Mouse (Mus musculus): ENCODE data around the gene Olfr1279. TPM values are rescaled to one million over a fixed set of nuclear protein-coding genes. Genes with fewer than 3 reads are reported as not detected.
"Not testable (repeated sequence)": the region's sequence is repeated elsewhere in the genome, so short reads cannot be mapped to it uniquely, and the experiment has no call there.

The Olfr1279 gene
- not detected in 2 replicates for polyA plus RNA-seq (2016; fragmentation: Nextera tagmentation; extraction: Ambion mirVana)

GRCm38 (mm10) chr2:111300374-111300773 is at the start of gene Olfr1279:
Gene Olfr1279 (plus strand): TSS chr2:111300635.
- Histone ChIP-seq H3K9me3 (no peaks in the 10 kb centered on the region), H3K9ac (replicated peaks) (no peak within 1 kb of the TSS), H3K27ac (no peak within 1 kb of the TSS), H3K36me3 (no peaks in the 10 kb centered on the region), H3K4me3 (replicated peaks) (no peak within 1 kb of the TSS), H3K4me1 (replicated peaks) (no peaks in the 10 kb centered on the region), H3K27me3 (no peaks in the 10 kb centered on the region), H3K4me2 (no peak within 1 kb of the TSS)
- ATAC-seq (ENCODE audit: insufficient number of reproducible peaks, insufficient read depth, low FRiP score, low TSS enrichment, low read depth): no peak

- ATAC-seq (ENCODE audit: insufficient number of reproducible peaks, insufficient read depth, low FRiP score, low TSS enrichment, low read depth): no peak
- Histone ChIP-seq H3K9me3 (no peaks in the 10 kb centered on the region), H3K4me3 (replicated peaks) (no peak within 1 kb of the TSS), H3K27me3 (no peaks in the 10 kb centered on the region), H3K4me1 (replicated peaks) (no peaks in the 10 kb centered on the region), H3K4me2 (no peak within 1 kb of the TSS), H3K36me3 (no peaks in the 10 kb centered on the region), H3K27ac (no peak within 1 kb of the TSS), H3K9ac (replicated peaks) (no peak within 1 kb of the TSS)
These were observed 46.2 kb upstream of the Olfr1279 start, which contains the start of gene Olfr1276 for GRCm38 (mm10) chr2:111254216-111254615. Gene Olfr1276 (plus strand): TSS chr2:111254516.

GRCm38 (mm10) chr2:111274006-111274405 is 26.4 kb upstream of the Olfr1279 start, which contains the start of gene Olfr1277:
Gene Olfr1277 (minus strand): TSS chr2:111274106.
- Histone ChIP-seq H3K27ac (no peak within 1 kb of the TSS), H3K4me3 (replicated peaks) (no peak within 1 kb of the TSS), H3K27me3 (no peaks in the 10 kb centered on the region), H3K4me1 (replicated peaks) (no peaks in the 10 kb centered on the region), H3K9ac (replicated peaks) (no peak within 1 kb of the TSS), H3K4me2 (no peak within 1 kb of the TSS), H3K36me3 (no peaks in the 10 kb centered on the region), H3K9me3 (no peaks in the 10 kb centered on the region)
- WGBS: 76% methylated on average over 2 of the region's 2 CpGs
- ATAC-seq (ENCODE audit: insufficient number of reproducible peaks, insufficient read depth, low FRiP score, low TSS enrichment, low read depth): no peak

- Histone ChIP-seq H3K4me1 (replicated peaks) (no peaks in the 10 kb centered on the region), H3K9ac (replicated peaks) (no peak within 1 kb of the TSS), H3K4me3 (replicated peaks) (no peak within 1 kb of the TSS), H3K4me2 (no peak within 1 kb of the TSS), H3K9me3 (no peaks in the 10 kb centered on the region), H3K27ac (no peak within 1 kb of the TSS), H3K36me3 (no peaks in the 10 kb centered on the region), H3K27me3 (no peaks in the 10 kb centered on the region)
- ATAC-seq (ENCODE audit: insufficient number of reproducible peaks, insufficient read depth, low FRiP score, low TSS enrichment, low read depth): no peak
These were observed 10.6 kb upstream of the Olfr1279 start, which contains the start of gene Olfr1278 for GRCm38 (mm10) chr2:111289836-111290235. Gene Olfr1278 (plus strand): TSS chr2:111290136.

- H3K36me3 ChIP-seq: no peaks in the 10 kb centered on the region
- H3K27ac ChIP-seq: no peak overlapping the region
- no peak for ATAC-seq (ENCODE audit: insufficient number of reproducible peaks, insufficient read depth, low FRiP score, low TSS enrichment, low read depth)
- no peaks in the 10 kb centered on the region for H3K4me1 ChIP-seq (replicated peaks)
- no peak overlapping the region for H3K4me2 ChIP-seq
- no peaks in the 10 kb centered on the region for H3K9me3 ChIP-seq
- no peak overlapping the region for H3K4me3 ChIP-seq (replicated peaks)
- no peak overlapping the region for H3K9ac ChIP-seq (replicated peaks)
- H3K27me3 ChIP-seq: no peaks in the 10 kb centered on the region
These were observed 1.9 kb upstream of the Olfr1279 start for GRCm38 (mm10) chr2:111298541-111298940.

GRCm38 (mm10) chr2:111313717-111314116 is 13.3 kb downstream of the Olfr1279 start, which contains the start of gene Olfr1280:
Gene Olfr1280 (plus strand): TSS chr2:111314017.
- no peak for ATAC-seq (ENCODE audit: insufficient number of reproducible peaks, insufficient read depth, low FRiP score, low TSS enrichment, low read depth)

GRCm38 (mm10) chr2:111326220-111326619 is 25.8 kb downstream of the Olfr1279 start, which contains the start of gene Olfr1281:
Gene Olfr1281 (plus strand): TSS chr2:111326520.
- Histone ChIP-seq H3K36me3 (no peaks in the 10 kb centered on the region), H3K9ac (replicated peaks) (no peak within 1 kb of the TSS), H3K27ac (no peak within 1 kb of the TSS), H3K9me3 (no peaks in the 10 kb centered on the region), H3K4me1 (replicated peaks) (no peaks in the 10 kb centered on the region), H3K4me2 (no peak within 1 kb of the TSS), H3K4me3 (replicated peaks) (no peak within 1 kb of the TSS), H3K27me3 (no peaks in the 10 kb centered on the region)
- 69% methylated on average over 2 of the region's 2 CpGs for WGBS
- no peak for ATAC-seq (ENCODE audit: insufficient number of reproducible peaks, insufficient read depth, low FRiP score, low TSS enrichment, low read depth)

More at GRCm38 (mm10) chr2:111313717-111314116, 13.3 kb downstream of the Olfr1279 start, which contains the start of gene Olfr1280:
- H3K27ac ChIP-seq: no peak within 1 kb of the TSS
- no peak within 1 kb of the TSS for H3K9ac ChIP-seq (replicated peaks)
- H3K36me3 ChIP-seq: no peaks in the 10 kb centered on the region
- H3K4me1 ChIP-seq (replicated peaks): no peaks in the 10 kb centered on the region
- H3K9me3 ChIP-seq: no peaks in the 10 kb centered on the region
- no peaks in the 10 kb centered on the region for H3K27me3 ChIP-seq
- H3K4me2 ChIP-seq: no peak within 1 kb of the TSS
- H3K4me3 ChIP-seq (replicated peaks): no peak within 1 kb of the TSS

GRCm38 (mm10) chr2:111333721-111334120 is 33.3 kb downstream of the Olfr1279 start:
- not testable (repeated sequence) for H3K9me3 ChIP-seq; H3K27ac ChIP-seq; H3K36me3 ChIP-seq; H3K27me3 ChIP-seq; H3K9ac ChIP-seq (replicated peaks); H3K4me3 ChIP-seq (replicated peaks); ATAC-seq (ENCODE audit: insufficient number of reproducible peaks, insufficient read depth, low FRiP score, low TSS enrichment, low read depth); H3K4me1 ChIP-seq (replicated peaks); H3K4me2 ChIP-seq
- 88% methylated on average over 5 of the region's 5 CpGs for WGBS

- Histone ChIP-seq H3K4me1 (replicated peaks) (no peaks in the 10 kb centered on the region), H3K27me3 (no peaks in the 10 kb centered on the region), H3K27ac (no peak within 1 kb of the TSS), H3K9me3 (no peaks in the 10 kb centered on the region), H3K4me2 (no peak within 1 kb of the TSS), H3K36me3 (no peaks in the 10 kb centered on the region), H3K9ac (replicated peaks) (no peak within 1 kb of the TSS), H3K4me3 (replicated peaks) (no peak within 1 kb of the TSS)
- 82% methylated on average over 2 of the region's 2 CpGs for WGBS
- no peak for ATAC-seq (ENCODE audit: insufficient number of reproducible peaks, insufficient read depth, low FRiP score, low TSS enrichment, low read depth)
These were observed 35.5 kb downstream of the Olfr1279 start, which contains the start of gene Olfr1282 for GRCm38 (mm10) chr2:111335976-111336375. Gene Olfr1282 (minus strand): TSS chr2:111336076.

Other genes with a start within 250 kb of the Olfr1279 start
- not detected in 2 replicates for gene Gm13941, start 194.7 kb upstream of the Olfr1279 start, polyA plus RNA-seq (2016; fragmentation: Nextera tagmentation; extraction: Ambion mirVana)
- not detected in 2 replicates for gene Gm15130, start 147.7 kb upstream of the Olfr1279 start, polyA plus RNA-seq (2016; fragmentation: Nextera tagmentation; extraction: Ambion mirVana)
- gene 4930430A15Rik, start 71.0 kb upstream of the Olfr1279 start, polyA plus RNA-seq (2016; fragmentation: Nextera tagmentation; extraction: Ambion mirVana): not detected in 2 replicates
- gene Olfr1275, start 65.3 kb upstream of the Olfr1279 start, polyA plus RNA-seq (2016; fragmentation: Nextera tagmentation; extraction: Ambion mirVana): not detected in 2 replicates
- gene Olfr1276, start 46.1 kb upstream of the Olfr1279 start, polyA plus RNA-seq (2016; fragmentation: Nextera tagmentation; extraction: Ambion mirVana): not detected in 2 replicates
- gene Olfr1277, start 26.5 kb upstream of the Olfr1279 start, polyA plus RNA-seq (2016; fragmentation: Nextera tagmentation; extraction: Ambion mirVana): not detected in 2 replicates
- not detected in 2 replicates for gene Olfr1278, start 10.5 kb upstream of the Olfr1279 start, polyA plus RNA-seq (2016; fragmentation: Nextera tagmentation; extraction: Ambion mirVana)
- not detected in 2 replicates for gene Olfr1280, start 13.4 kb downstream of the Olfr1279 start, polyA plus RNA-seq (2016; fragmentation: Nextera tagmentation; extraction: Ambion mirVana)
- gene Olfr1281, start 25.9 kb downstream of the Olfr1279 start, polyA plus RNA-seq (2016; fragmentation: Nextera tagmentation; extraction: Ambion mirVana): not detected in 2 replicates
- not detected in 2 replicates for gene Olfr1282, start 35.4 kb downstream of the Olfr1279 start, polyA plus RNA-seq (2016; fragmentation: Nextera tagmentation; extraction: Ambion mirVana)
- not detected in 2 replicates for gene Olfr1283, start 66.2 kb downstream of the Olfr1279 start, polyA plus RNA-seq (2016; fragmentation: Nextera tagmentation; extraction: Ambion mirVana)
- gene Olfr1284, start 74.9 kb downstream of the Olfr1279 start, polyA plus RNA-seq (2016; fragmentation: Nextera tagmentation; extraction: Ambion mirVana): not detected in 2 replicates
- gene Olfr1286, start 122.5 kb downstream of the Olfr1279 start, polyA plus RNA-seq (2016; fragmentation: Nextera tagmentation; extraction: Ambion mirVana): not detected in 2 replicates
- gene Olfr1287, start 148.5 kb downstream of the Olfr1279 start, polyA plus RNA-seq (2016; fragmentation: Nextera tagmentation; extraction: Ambion mirVana): not detected in 2 replicates
- not detected in 2 replicates for gene Olfr1288, start 173.5 kb downstream of the Olfr1279 start, polyA plus RNA-seq (2016; fragmentation: Nextera tagmentation; extraction: Ambion mirVana)
- not detected in 2 replicates for gene Olfr1289, start 180.2 kb downstream of the Olfr1279 start, polyA plus RNA-seq (2016; fragmentation: Nextera tagmentation; extraction: Ambion mirVana)
- gene Olfr1290, start 193.2 kb downstream of the Olfr1279 start, polyA plus RNA-seq (2016; fragmentation: Nextera tagmentation; extraction: Ambion mirVana): not detected in 2 replicates
- not detected in 2 replicates for gene Olfr1291-ps1, start 196.5 kb downstream of the Olfr1279 start, polyA plus RNA-seq (2016; fragmentation: Nextera tagmentation; extraction: Ambion mirVana)
- gene Olfr1293-ps, start 224.6 kb downstream of the Olfr1279 start, polyA plus RNA-seq (2016; fragmentation: Nextera tagmentation; extraction: Ambion mirVana): not detected in 2 replicates
- not detected in 2 replicates for gene Olfr1294, start 239.7 kb downstream of the Olfr1279 start, polyA plus RNA-seq (2016; fragmentation: Nextera tagmentation; extraction: Ambion mirVana)